Mouse (Mus musculus): ENCODE measurements around the gene Slc25a14.

DNA sequence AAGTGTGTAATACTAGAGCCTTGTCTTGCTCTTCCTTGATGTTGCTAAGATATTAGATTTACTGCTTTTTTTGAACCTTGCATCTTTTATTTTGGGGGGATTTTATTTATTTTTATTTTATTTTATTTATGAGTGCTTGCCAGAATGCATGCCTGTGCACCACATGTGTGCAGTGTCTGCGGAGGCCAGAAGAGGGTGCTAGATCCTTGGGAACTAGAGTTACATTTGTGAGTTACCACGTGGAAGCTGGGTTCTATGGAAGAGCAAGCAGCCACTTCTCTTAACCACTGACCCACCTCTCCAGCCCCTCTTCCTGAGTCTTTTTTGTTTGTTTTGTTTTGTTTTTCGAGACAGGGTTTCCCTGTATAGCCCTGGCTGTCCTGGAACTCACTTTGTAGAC is 46.4 kb downstream of the Slc25a14 start:
- TF ChIP-seq E2F4 (IDR thresholded peaks at IDR 0.05; ENCODE audit: insufficient read depth) (no peak), POLR2AphosphoS2 (IDR thresholded peaks at IDR 0.05; ENCODE audit: insufficient read length, low read depth) (no peak), POLR2A (IDR thresholded peaks at IDR 0.05; ENCODE audit: insufficient read length, low read depth) (no peak), USF1 (IDR thresholded peaks at IDR 0.05; ENCODE audit: low read depth) (no peak)

All from myocyte (in vitro differentiated cells).